11 mouse cellular contexts compared by ENCODE assay signal in the genomic region with DNA sequence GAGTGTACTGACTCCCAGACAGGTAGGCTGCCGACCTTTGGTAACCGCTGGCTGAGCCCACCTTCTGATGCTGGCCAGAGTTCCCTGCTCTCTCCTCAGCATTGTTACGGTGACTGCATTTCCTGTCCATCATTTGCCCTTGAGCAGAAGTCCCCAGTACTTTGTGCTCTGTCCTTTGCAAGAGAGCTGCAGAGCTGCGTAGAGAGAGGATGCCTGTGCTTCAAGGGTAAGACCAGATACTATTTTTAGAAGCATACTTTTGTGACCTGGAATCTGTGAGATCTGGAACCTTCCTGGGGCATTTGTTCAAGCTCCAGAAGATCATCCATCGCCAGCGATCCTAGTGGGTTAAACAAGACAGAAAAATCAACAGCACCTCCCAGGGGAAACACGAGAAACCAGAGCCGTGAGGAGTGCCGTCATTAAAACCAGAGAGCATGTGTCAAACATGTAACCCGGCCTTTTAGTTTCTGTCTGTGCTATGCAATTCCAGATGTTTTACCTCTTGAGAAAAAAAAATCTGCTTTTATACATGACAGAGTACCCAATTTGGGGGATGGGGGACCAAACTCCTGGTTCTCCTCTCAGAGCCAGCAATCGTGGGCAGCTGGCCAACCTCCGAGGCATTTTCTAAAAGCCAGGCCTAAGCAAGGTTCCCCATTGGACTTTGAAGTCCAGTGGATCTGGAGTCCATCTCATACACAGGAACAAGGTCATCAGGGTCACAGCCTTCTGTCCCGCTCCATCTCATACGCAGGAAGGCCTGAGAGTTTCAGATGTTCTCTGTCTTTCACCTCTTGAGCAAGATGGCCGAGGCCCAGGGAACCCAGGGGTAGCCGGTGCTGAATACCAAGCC.
DNase-seq lines count a peak whose midpoint lies in the region; ATAC-seq and TF ChIP-seq lines count a peak whose summit lies in the region.
"Had no signal": no experiment of that assay in that cellular context is flagged by ENCODE, and none has a peak within 500 bp of the region (broad histone marks: within the 10 kb centered on the region; RNA-seq: fewer than 3 reads in every experiment).

No protein-coding gene starts in this region.

- no peak for TF ChIP-seq CTCF in forebrain, postnatal 0 days (IDR thresholded peaks at IDR 0.05; ENCODE audit: low read depth)

- ATAC-seq in heart, embryonic 14.5 days (ENCODE audit: insufficient number of reproducible peaks, insufficient read depth, low FRiP score, low read depth): no peak
- ATAC-seq in forebrain, postnatal 0 days: no peak

- H3K27ac ChIP-seq in heart, embryonic 14.5 days (replicated peaks in 1 of 2; ENCODE audit: control insufficient read depth in 1 of 2, insufficient read depth in 1 of 2, low read depth in 2 of 2, low read length in 2 of 2): peak overlapping the region; percentile 56 to 74
- no peak overlapping the region for H3K27ac ChIP-seq in forebrain, postnatal 0 days (ENCODE audit: low read depth, low read length)
- H3K27ac ChIP-seq: forebrain, embryonic 12.5 days; heart, adult 2 months; kidney, embryonic 15.5 days had no signal

- H3K9me3 ChIP-seq in heart, embryonic 14.5 days (ENCODE audit: control insufficient read depth, low read length): no peaks in the 10 kb centered on the region
- H3K9me3 ChIP-seq in forebrain, postnatal 0 days (ENCODE audit: low read length): no peaks in the 10 kb centered on the region
- H3K9me3 ChIP-seq: forebrain, embryonic 12.5 days; kidney, embryonic 15.5 days had no signal

- intact Hi-C loops in left cerebral cortex, postnatal 4 days (cut with DNase I): no loop called here
- intact Hi-C loops in left cerebral cortex, postnatal 14 days (cut with DNase I): no loop called here

- H3K4me3 ChIP-seq in heart, embryonic 14.5 days (ENCODE audit: control insufficient read depth in 1 of 2, insufficient read depth in 1 of 2, low read depth in 1 of 2, low read length in 2 of 2): no peak overlapping the region
- no peak overlapping the region for H3K4me3 ChIP-seq in forebrain, postnatal 0 days (ENCODE audit: low read depth, low read length)
- H3K4me3 ChIP-seq: forebrain, embryonic 12.5 days; heart, adult 2 months; kidney, embryonic 15.5 days had no signal

- peak overlapping the region; percentile 21; the same call in 1 of the 2 replicates for H3K4me2 ChIP-seq in heart, embryonic 14.5 days (ENCODE audit: low read length)
- H3K4me2 ChIP-seq in forebrain, postnatal 0 days (ENCODE audit: low read depth): no peak overlapping the region
- H3K4me2 ChIP-seq: forebrain, embryonic 12.5 days; kidney, embryonic 15.5 days had no signal

- WGBS in heart, embryonic 14.5 days: 40% methylated on average over 16 of the region's 16 CpGs
- 77% methylated on average over 16 of the region's 16 CpGs for WGBS in forebrain, postnatal 0 days

- peaks cover 14 to 16% of the 10 kb centered on the region in 2 experiments for H3K4me1 ChIP-seq in heart, embryonic 14.5 days (ENCODE audit: control insufficient read depth in 2 of 2, insufficient read depth in 2 of 2, low read length in 2 of 2)
- peaks cover 4% of the 10 kb centered on the region; the same call in 1 of the 2 replicates for H3K4me1 ChIP-seq in forebrain, postnatal 0 days (ENCODE audit: insufficient read depth)

- H3K36me3 ChIP-seq in heart, embryonic 14.5 days (ENCODE audit: control insufficient read depth, insufficient read depth, low read length): no peaks in the 10 kb centered on the region
- no peaks in the 10 kb centered on the region for H3K36me3 ChIP-seq in forebrain, postnatal 0 days (ENCODE audit: insufficient read depth)
- H3K36me3 ChIP-seq: forebrain, embryonic 12.5 days; kidney, embryonic 15.5 days had no signal

- H3K27me3 ChIP-seq in heart, embryonic 14.5 days (ENCODE audit: control insufficient read depth, insufficient read depth, low read length): no peaks in the 10 kb centered on the region
- H3K27me3 ChIP-seq in forebrain, postnatal 0 days (ENCODE audit: insufficient read depth, low read length): no peaks in the 10 kb centered on the region

- peak; percentile 55 for DNase-seq in embryo, embryonic 11 days
- no peak for DNase-seq in embryo, embryonic 10 days (ENCODE audit: low spot score)
- DNase-seq in left cerebral cortex, postnatal 4 days: peak; percentile 33
- no peak for DNase-seq in left cerebral cortex, postnatal 14 days (ENCODE audit: low spot score in 2 of 2)
- DNase-seq in lung, postnatal 25 days (ENCODE audit: low spot score): peak; percentile 42
- DNase-seq in urinary bladder, postnatal 36 days (ENCODE audit: low spot score in 2 of 2): no peak
- DNase-seq in forebrain, postnatal 0 days: no peak

- H3K9ac ChIP-seq in heart, embryonic 14.5 days (ENCODE audit: low read length): no peak overlapping the region
- no peak overlapping the region for H3K9ac ChIP-seq in forebrain, postnatal 0 days
- H3K9ac ChIP-seq: forebrain, embryonic 12.5 days; kidney, embryonic 15.5 days had no signal

Comparison
In these comparisons a context has a peak if more than half of its experiments do, and no peak if none do; other contexts are left out.
1. DNase-seq: peak in embryo, embryonic 11 days (single experiment), left cerebral cortex, postnatal 4 days (single experiment) and lung, postnatal 25 days (single experiment); none in embryo, embryonic 10 days (single experiment), left cerebral cortex, postnatal 14 days (0 of 2), urinary bladder, postnatal 36 days (0 of 2) and forebrain, postnatal 0 days (single experiment).